Mouse (Mus musculus): ENCODE measurements around the gene Bnip3. TPM values are rescaled to one million over a fixed set of nuclear protein-coding genes. Genes with fewer than 3 reads are reported as not detected.

Bnip3 gene
- polyA plus RNA-seq (2012; fragmentation: generic; extraction: Trizol), result 7.1 TPM
- long read RNA-seq, experiment 1, transcript Bnip3-201 (6 exons, 1,756 nt), result major isoform, 88 of 94 reads
- long read RNA-seq, experiment 1, partial matches to known transcripts, result 3 of 94 reads
- long read RNA-seq, experiment 1, other reads (novel, unspliced or antisense), result 3 of 94 reads
- long read RNA-seq, experiment 2, transcript Bnip3-201 (6 exons, 1,756 nt), result major isoform, 93 of 94 reads
- long read RNA-seq, experiment 2, partial matches to known transcripts, result 0 of 94 reads
- long read RNA-seq, experiment 2, other reads (novel, unspliced or antisense), result 1 of 94 reads

- no peaks in the 10 kb centered on the region for H3K27me3 ChIP-seq (ENCODE audit: control insufficient read depth, insufficient read depth, insufficient read length)
- H3K79me2 ChIP-seq (ENCODE audit: control insufficient read depth, insufficient read depth), result no peaks in the 10 kb centered on the region
- H3ac ChIP-seq (ENCODE audit: control insufficient read depth, insufficient read length, low read depth), result peak within 1 kb of the TSS; percentile 71
- peak within 1 kb of the TSS; percentile 30 for H3K4me3 ChIP-seq (ENCODE audit: insufficient read depth, poor library complexity, severe bottlenecking)
- TF ChIP-seq CTCF (IDR thresholded peaks at IDR 0.05; ENCODE audit: control insufficient read depth, insufficient read depth, insufficient read length) (no peak), CEBPB (IDR thresholded peaks at IDR 0.05; ENCODE audit: low read depth) (no peak), FOSL1 (IDR thresholded peaks at IDR 0.05; ENCODE audit: insufficient read depth, low read length, poor library complexity, severe bottlenecking) (no peak), MAX (IDR thresholded peaks at IDR 0.05) (no peak), MYOG (IDR thresholded peaks at IDR 0.05; ENCODE audit: control insufficient read depth, extremely low read depth, insufficient read length) (no peak), MYOD1 (IDR thresholded peaks at IDR 0.05; ENCODE audit: control insufficient read depth, insufficient read length, low read depth) (no peak), USF1 (IDR thresholded peaks at IDR 0.05; ENCODE audit: low read depth) (no peak)
- no peaks in the 10 kb centered on the region for H3K36me3 ChIP-seq (ENCODE audit: control insufficient read depth, insufficient read depth)
- peaks cover 2% of the 10 kb centered on the region for H3K79me3 ChIP-seq (ENCODE audit: low read depth)
Observed at GRCm38 (mm10) chr7:138909277-138910192, at the start of gene Bnip3. Bnip3 (minus strand) TSS chr7:138909519.

- TF ChIP-seq FOSL1 (IDR thresholded peaks at IDR 0.05; ENCODE audit: insufficient read depth, low read length, poor library complexity, severe bottlenecking) (no peak), USF1 (IDR thresholded peaks at IDR 0.05; ENCODE audit: low read depth) (no peak), MYOD1 (IDR thresholded peaks at IDR 0.05; ENCODE audit: control insufficient read depth, insufficient read length, low read depth) (no peak), CEBPB (IDR thresholded peaks at IDR 0.05; ENCODE audit: low read depth) (no peak), MYOG (IDR thresholded peaks at IDR 0.05; ENCODE audit: control insufficient read depth, extremely low read depth, insufficient read length) (no peak), MAX (IDR thresholded peaks at IDR 0.05) (no peak), CTCF (IDR thresholded peaks at IDR 0.05; ENCODE audit: control insufficient read depth, insufficient read depth, insufficient read length) (no peak)
- Histone ChIP-seq H3K79me3 (ENCODE audit: low read depth) (no peaks in the 10 kb centered on the region), H3K36me3 (ENCODE audit: control insufficient read depth, insufficient read depth) (no peaks in the 10 kb centered on the region), H3ac (ENCODE audit: control insufficient read depth, insufficient read length, low read depth) (no peak overlapping the region), H3K27me3 (ENCODE audit: control insufficient read depth, insufficient read depth, insufficient read length) (peaks cover 25% of the 10 kb centered on the region), H3K4me3 (ENCODE audit: insufficient read depth, poor library complexity, severe bottlenecking) (no peak overlapping the region), H3K79me2 (ENCODE audit: control insufficient read depth, insufficient read depth) (no peaks in the 10 kb centered on the region)
Observed at GRCm38 (mm10) chr7:138957106-138957505, 47.8 kb upstream of the Bnip3 start.

GRCm38 (mm10) chr7:138955787-138956186, 46.5 kb upstream of the Bnip3 start:
- no peak overlapping the region for H3K4me3 ChIP-seq (ENCODE audit: insufficient read depth, poor library complexity, severe bottlenecking)
- H3K79me2 ChIP-seq (ENCODE audit: control insufficient read depth, insufficient read depth), result no peaks in the 10 kb centered on the region
- H3K79me3 ChIP-seq (ENCODE audit: low read depth), result no peaks in the 10 kb centered on the region
- H3K36me3 ChIP-seq (ENCODE audit: control insufficient read depth, insufficient read depth), result no peaks in the 10 kb centered on the region
- TF ChIP-seq CTCF (IDR thresholded peaks at IDR 0.05; ENCODE audit: control insufficient read depth, insufficient read depth, insufficient read length), result no peak
- TF ChIP-seq MAX (IDR thresholded peaks at IDR 0.05), result no peak
- TF ChIP-seq FOSL1 (IDR thresholded peaks at IDR 0.05; ENCODE audit: insufficient read depth, low read length, poor library complexity, severe bottlenecking), result no peak
- no peak for TF ChIP-seq MYOG (IDR thresholded peaks at IDR 0.05; ENCODE audit: control insufficient read depth, extremely low read depth, insufficient read length)
- no peak for TF ChIP-seq USF1 (IDR thresholded peaks at IDR 0.05; ENCODE audit: low read depth)
- TF ChIP-seq CEBPB (IDR thresholded peaks at IDR 0.05; ENCODE audit: low read depth), result no peak
- TF ChIP-seq MYOD1 (IDR thresholded peaks at IDR 0.05; ENCODE audit: control insufficient read depth, insufficient read length, low read depth), result no peak
- peaks cover 20% of the 10 kb centered on the region for H3K27me3 ChIP-seq (ENCODE audit: control insufficient read depth, insufficient read depth, insufficient read length)
- no peak overlapping the region for H3ac ChIP-seq (ENCODE audit: control insufficient read depth, insufficient read length, low read depth)

GRCm38 (mm10) chr7:138948309-138948708, 39.0 kb upstream of the Bnip3 start:
- Histone ChIP-seq H3K36me3 (ENCODE audit: control insufficient read depth, insufficient read depth) (no peaks in the 10 kb centered on the region), H3K79me3 (ENCODE audit: low read depth) (no peaks in the 10 kb centered on the region), H3ac (ENCODE audit: control insufficient read depth, insufficient read length, low read depth) (no peak overlapping the region), H3K27me3 (ENCODE audit: control insufficient read depth, insufficient read depth, insufficient read length) (peaks cover 39% of the 10 kb centered on the region), H3K79me2 (ENCODE audit: control insufficient read depth, insufficient read depth) (no peaks in the 10 kb centered on the region), H3K4me3 (ENCODE audit: insufficient read depth, poor library complexity, severe bottlenecking) (no peak overlapping the region)
- TF ChIP-seq FOSL1 (IDR thresholded peaks at IDR 0.05; ENCODE audit: insufficient read depth, low read length, poor library complexity, severe bottlenecking) (no peak), MYOD1 (IDR thresholded peaks at IDR 0.05; ENCODE audit: control insufficient read depth, insufficient read length, low read depth) (no peak), MAX (IDR thresholded peaks at IDR 0.05) (no peak), MYOG (IDR thresholded peaks at IDR 0.05; ENCODE audit: control insufficient read depth, extremely low read depth, insufficient read length) (no peak), CEBPB (IDR thresholded peaks at IDR 0.05; ENCODE audit: low read depth) (no peak), USF1 (IDR thresholded peaks at IDR 0.05; ENCODE audit: low read depth) (no peak), CTCF (IDR thresholded peaks at IDR 0.05; ENCODE audit: control insufficient read depth, insufficient read depth, insufficient read length) (no peak)

GRCm38 (mm10) chr7:138947741-138948140, 38.4 kb upstream of the Bnip3 start:
- H3K27me3 ChIP-seq (ENCODE audit: control insufficient read depth, insufficient read depth, insufficient read length), result peaks cover 44% of the 10 kb centered on the region
- no peak overlapping the region for H3ac ChIP-seq (ENCODE audit: control insufficient read depth, insufficient read length, low read depth)
- no peaks in the 10 kb centered on the region for H3K36me3 ChIP-seq (ENCODE audit: control insufficient read depth, insufficient read depth)
- H3K79me3 ChIP-seq (ENCODE audit: low read depth), result no peaks in the 10 kb centered on the region
- no peak overlapping the region for H3K4me3 ChIP-seq (ENCODE audit: insufficient read depth, poor library complexity, severe bottlenecking)
- no peak for TF ChIP-seq FOSL1 (IDR thresholded peaks at IDR 0.05; ENCODE audit: insufficient read depth, low read length, poor library complexity, severe bottlenecking)
- TF ChIP-seq MYOG (IDR thresholded peaks at IDR 0.05; ENCODE audit: control insufficient read depth, extremely low read depth, insufficient read length), result no peak
- no peak for TF ChIP-seq CTCF (IDR thresholded peaks at IDR 0.05; ENCODE audit: control insufficient read depth, insufficient read depth, insufficient read length)
- TF ChIP-seq USF1 (IDR thresholded peaks at IDR 0.05; ENCODE audit: low read depth), result no peak
- no peak for TF ChIP-seq MAX (IDR thresholded peaks at IDR 0.05)
- no peak for TF ChIP-seq MYOD1 (IDR thresholded peaks at IDR 0.05; ENCODE audit: control insufficient read depth, insufficient read length, low read depth)
- TF ChIP-seq CEBPB (IDR thresholded peaks at IDR 0.05; ENCODE audit: low read depth), result no peak
- H3K79me2 ChIP-seq (ENCODE audit: control insufficient read depth, insufficient read depth), result no peaks in the 10 kb centered on the region

Data from C2C12 (cell line).